Mouse (Mus musculus) spleen, postnatal 4 days (tissue): ENCODE measurements around the gene Myh11.

ENCODE experiments used
- DNase-seq, 2 experiments: peaks; one replicate each; pipeline ENCODE4 v3.0.0; 2022; ENCODE audit warnings: low spot score in 2 of 2

The Myh11 gene

DNA sequence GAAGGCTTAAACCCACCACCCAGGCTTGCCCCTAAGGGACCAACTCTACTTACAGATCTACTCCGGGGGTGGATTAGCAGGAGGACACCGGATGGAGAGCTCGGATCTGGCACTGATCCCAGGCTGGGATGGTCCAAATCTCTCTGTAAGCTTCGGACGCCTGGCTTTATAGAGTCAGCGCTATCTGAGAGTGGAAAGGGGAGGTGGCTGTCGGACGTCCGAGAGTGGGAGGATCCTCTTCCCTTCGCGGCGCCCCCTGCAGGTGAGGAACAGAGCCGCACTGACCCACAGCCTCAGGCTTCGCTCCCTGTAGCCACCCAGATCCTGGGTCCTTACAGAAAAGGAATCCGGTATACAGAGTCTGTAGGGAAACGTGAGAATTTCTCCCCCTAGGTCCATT lies at the start of gene Myh11:
Gene Myh11, minus strand, starts transcription at position 150 of the 400 bp plus-strand sequence.
- peak; percentile 55 to 81 for DNase-seq

GRCm38 (mm10) chr16:14328156-14328555 lies 37.0 kb upstream of the Myh11 start:
- no peak for DNase-seq

GRCm38 (mm10) chr16:14320494-14320893 lies 29.3 kb upstream of the Myh11 start:
- no peak for DNase-seq

DNA sequence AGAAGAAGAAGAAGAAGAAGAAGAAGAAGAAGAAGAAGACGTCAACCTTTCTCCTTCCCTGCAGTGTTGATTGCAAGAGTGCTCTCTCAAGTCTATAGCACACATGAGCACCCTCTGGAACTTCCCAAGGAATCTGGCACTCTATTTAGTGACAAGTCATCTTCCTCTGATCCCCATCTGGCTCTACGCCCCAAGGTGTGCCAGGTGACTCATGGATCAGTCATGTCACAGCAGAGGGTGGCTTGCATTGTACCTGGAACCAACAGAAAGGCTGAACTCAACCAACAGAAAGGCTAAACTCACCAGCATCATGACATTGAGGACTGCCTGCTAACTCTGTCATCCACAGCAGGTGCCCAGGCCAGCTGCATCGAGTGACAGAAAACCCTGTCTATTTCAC lies 28.5 kb upstream of the Myh11 start:
- no peak for DNase-seq

GRCm38 (mm10) chr16:14316884-14317876 lies 26.0 kb upstream of the Myh11 start, which contains the start of gene Fopnl:
TSS of gene Fopnl (minus strand) at chr16:14317405.
- DNase-seq = peak; percentile 95 to 97

DNA sequence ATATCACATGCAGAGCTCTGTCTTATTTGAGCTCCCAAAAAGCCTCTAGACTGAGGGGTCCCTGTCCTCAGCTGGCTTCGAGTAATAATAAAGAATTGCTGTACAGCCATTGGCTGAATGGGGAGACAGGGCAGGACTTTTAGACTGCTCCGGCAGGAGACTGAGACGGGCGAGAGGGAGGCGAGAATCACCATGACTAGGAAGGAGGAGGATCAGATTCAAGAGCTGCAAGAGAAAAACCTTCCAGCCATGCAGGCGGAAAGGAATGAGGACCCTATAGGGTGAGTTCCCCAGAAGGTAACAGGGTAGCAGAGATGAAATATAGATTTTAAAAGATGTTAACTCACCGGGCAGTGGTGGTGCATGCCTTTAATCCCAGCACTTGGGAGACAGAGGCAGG lies 21.7 kb upstream of the Myh11 start:
- peak in 1 of 2 experiments; percentile 51 for DNase-seq

DNA sequence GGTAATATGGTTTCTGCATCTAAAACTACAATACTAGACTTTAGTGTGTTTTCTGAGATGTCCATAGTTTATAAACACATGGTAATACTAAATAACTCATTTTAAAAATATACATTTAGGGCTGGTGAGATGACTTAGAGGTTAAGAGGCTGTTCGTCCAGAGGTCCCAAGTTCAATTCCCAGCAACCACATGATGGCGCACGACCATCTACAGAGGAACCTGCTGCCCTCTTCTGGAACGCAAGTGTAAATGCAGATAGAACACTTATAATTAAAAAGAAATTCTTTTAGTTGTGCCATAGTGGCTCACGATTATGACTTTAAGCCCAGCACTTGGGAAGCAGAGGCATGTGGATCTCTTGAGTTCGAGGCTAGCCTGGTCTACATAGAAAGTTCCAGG lies 20.2 kb upstream of the Myh11 start:
- peak; percentile 49 to 71 for DNase-seq

GRCm38 (mm10) chr16:14309833-14310232 lies 18.7 kb upstream of the Myh11 start:
- no peak for DNase-seq

DNA sequence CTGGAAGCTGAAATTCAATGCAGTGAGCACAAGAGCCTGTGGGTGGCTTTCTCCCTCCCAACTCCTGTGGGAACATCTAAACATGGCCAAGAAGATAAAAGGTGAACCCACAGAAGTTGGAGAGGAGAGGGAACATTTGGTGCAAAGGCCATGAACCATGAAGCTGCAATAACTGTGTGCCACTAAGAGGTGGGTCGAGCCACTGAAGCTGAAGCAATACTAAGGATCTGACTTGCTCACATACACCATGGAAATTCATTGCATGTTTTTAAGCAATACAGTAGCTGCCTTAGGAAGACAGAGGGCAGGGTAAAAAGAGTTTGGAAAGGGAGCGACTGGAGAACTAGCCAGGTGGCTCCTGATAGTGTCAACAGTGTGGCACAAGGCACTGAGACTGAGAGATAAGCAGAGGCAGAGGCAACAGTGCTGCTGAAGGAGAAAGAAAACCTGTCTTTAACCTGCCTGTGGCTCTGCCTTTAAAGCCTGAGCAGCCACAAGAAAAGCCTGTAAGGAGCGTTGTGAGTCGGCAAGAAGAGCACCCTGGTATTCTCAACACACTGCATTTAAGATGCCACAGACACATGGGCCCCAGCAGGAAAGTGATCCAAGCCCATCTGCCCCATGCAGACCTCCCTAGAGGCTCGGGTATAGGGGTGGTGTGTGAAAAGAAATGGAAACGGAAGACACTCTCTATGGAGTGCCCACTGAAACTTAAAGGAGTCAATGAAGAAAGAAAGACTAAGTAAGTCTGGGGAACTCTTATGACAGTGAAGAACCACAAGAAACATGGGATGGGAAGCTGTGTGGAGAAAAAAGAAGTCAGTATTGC lies 17.3 kb upstream of the Myh11 start:
- DNase-seq = peak in 1 of 2 experiments; percentile 37

DNA sequence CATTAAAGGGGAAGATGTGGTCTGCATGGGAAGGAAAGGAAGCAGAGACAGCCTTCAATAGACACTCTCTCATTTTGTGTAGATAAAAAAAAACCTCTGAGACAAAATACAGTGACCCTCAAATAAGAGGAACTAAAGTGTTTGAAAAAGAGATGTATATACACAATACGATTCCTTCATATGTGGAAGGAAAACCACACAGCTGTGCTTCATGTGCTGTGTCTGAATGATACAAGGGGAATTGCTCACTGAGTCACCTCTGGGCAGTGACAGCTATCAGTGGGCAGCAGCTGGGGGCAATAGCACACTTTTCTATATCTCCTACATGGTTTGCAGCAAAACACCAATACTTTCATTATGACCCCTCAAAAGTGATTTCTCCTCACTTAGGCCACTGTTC lies 16.2 kb upstream of the Myh11 start:
- no peak for DNase-seq

DNA sequence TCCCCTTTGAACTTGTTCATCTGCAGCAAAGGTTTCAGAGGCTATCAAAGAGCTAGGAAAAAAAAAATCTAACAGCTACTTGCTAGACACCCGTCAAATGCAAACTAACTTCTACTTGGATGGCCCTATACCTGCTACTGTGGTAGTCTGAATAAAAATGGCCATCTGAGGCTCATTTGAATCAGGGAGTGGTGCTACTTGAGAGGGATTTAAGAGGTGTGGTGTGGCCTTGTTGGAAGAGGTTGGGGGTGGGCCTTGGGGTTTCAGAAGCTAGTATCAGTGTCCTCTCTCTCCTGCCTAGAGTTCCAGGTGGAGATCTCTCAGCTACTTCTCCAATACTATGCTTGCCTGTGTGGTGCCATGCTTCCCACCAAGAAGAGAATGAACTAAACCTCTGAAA lies 15.3 kb upstream of the Myh11 start:
- no peak for DNase-seq

DNA sequence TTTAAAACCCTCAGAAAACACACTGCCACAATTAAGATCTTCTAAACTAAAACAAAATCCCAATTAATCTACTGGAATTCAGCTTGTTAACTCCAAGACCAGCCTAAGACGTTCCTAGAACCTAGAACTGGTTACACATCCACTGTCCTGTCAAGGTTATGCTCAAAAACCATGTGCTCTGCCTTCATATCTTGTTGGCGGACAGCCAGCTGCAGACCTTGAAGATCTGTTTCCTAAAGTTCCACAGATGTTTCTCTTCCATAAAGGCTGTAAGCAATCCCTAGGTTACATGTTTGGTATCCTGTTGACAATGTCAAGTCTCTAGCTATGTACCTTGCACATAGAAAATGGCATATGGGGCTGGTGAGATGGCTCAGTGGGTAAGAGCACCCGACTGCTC lies 13.6 kb upstream of the Myh11 start:
- no peak for DNase-seq

GRCm38 (mm10) chr16:14303676-14304075 lies 12.5 kb upstream of the Myh11 start:
- DNase-seq = no peak

DNA sequence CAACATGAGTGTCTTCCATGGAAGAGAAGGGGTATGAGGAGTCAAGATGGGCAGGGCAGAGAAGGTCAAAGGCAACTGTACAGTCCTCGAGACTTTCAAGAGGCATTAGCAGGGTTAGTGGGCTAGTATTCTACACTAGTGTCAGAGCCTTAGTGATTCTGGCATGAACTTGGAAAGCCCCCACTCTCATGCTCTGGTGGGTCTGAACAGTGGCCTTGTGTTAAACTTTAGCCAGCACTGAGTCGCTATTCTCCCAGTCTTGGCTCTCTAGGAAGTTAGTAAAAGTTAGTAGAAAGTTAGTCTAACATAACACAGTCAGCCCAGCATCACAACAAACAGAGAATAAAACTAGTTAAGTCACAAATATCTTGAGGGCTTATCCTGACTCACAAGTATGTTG lies 12.0 kb upstream of the Myh11 start:
- DNase-seq = no peak

- DNase-seq = no peak
Measured at GRCm38 (mm10) chr16:14298461-14298860, 7.3 kb upstream of the Myh11 start.

DNA sequence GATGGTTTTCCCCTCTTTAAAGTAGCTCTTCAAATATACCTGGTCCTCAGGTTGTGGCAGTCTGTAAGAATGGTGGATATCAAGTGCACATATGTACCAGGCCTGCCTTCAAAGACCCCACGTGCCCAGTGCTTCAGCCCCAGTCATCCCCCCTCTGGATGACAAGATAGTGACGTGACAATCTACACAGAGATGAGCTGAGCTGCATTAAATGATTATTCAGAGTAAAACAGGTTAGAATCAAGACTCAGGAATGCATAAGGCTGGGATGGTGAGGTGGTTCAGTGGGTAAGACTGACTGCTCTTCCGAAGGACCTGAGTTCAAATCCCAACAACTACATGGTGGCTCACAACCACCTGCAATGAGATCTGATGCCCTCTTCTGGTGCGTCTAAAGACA lies 6.6 kb upstream of the Myh11 start:
- DNase-seq = no peak

- no peak for DNase-seq
Measured at GRCm38 (mm10) chr16:14297137-14297536, 6.0 kb upstream of the Myh11 start.

DNA sequence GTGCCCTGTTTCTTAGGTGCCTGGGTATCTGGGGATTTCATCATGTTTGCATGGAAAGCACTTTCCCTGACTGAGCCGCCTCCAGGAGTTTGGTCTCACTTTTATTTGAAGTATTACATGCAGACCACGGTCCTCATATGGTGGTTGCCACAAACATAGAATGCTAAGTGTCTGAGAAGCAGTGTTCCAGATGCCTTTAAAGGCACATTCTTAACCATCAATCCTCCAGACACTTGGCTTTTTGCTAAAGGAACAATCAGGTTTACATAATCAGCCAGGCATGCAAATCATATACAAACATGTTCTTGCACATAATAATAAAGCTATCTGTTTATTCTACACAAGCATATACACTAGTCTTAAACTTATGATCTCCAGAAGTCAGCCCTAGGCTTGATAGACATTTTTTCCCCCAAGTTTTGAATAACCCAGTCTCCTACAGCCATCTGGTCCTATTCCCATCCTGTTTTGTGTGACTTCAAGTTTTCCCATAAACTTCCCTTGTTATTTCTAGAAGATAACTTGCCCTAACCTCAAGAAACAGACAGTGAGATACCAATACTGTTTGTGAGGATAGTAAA lies 5.5 kb upstream of the Myh11 start:
- no peak for DNase-seq

GRCm38 (mm10) chr16:14295291-14295690 lies 4.1 kb upstream of the Myh11 start:
- DNase-seq = no peak

DNA sequence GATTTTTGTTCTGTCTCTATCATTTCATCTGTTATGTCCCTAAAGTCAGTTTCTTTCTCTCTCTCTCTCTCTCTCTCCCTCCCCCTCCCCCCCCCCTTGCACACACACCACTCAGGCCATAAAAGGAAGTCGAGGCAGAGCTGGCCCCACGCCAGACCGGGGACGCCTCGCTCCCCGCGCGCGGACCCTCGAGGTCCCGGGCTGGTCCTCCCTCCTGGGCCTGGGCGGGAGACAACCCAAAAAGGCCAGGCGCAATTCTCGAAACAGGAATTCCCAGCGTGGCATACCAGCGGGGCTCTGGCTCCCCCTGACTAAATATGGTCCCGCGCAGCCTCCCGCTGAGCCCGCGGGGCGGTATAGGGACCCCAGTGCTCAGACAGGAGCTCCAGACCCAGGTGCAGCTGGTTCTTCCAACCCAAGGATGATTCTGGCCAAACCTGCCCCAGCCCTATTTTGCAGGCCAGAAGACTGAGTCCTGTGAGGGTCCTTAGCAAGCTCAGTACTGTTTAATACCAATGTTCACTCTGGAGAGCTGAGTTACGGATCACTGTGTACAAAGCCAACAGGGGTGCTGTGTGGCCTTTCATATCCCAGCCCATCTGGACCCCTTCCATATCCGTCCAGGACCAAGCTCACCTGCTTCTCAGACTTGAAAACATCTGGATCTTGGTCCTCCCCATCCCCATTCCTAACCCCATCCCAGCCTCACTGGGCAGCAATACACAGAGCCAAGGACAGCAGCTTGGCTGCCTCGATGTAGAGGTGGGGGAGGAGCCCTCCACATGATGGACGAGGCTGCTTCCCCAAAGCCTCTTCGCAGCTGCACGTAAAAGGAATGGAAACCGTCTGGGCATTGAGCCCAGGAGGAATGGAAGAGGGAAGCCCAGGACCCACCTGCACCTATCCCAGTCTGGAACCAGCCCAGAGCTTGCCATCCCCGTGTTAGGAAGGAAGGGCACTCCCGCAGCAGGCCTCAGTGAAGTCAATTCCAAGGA lies 1.3 kb upstream of the Myh11 start:
- DNase-seq = no peak
